Mouse (Mus musculus): ENCODE results near the gene Fnbp1l. TPM values are rescaled to one million over a fixed set of nuclear protein-coding genes. Genes with fewer than 3 reads are reported as not detected.

Fnbp1l gene
- total and polyA plus RNA-seq, 2 experiments from 2014 or later, result 135 to 209 TPM

DNA sequence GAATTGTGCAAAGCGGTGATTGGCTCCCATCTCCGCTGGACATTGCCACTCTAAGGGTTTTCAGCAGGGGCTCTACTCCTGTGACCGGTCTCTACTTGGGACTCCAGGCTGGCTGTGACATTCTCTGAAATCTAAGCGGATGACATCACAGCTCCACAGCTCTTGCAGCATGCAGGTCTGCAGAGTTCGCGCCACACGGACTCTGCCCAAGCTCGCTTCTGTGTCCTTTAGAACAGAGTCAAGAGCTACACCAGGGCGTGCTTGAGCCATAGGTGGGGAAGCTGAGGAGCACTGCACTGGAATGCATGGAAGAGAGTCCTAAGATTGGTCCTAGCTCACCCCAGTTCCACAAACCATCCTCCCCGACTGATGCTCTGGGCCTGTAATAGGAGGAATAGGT, 9.0 kb upstream of the Fnbp1l start:
- H3K4me3 ChIP-seq (ENCODE audit: low read depth, low read length), result no peak overlapping the region
- no peaks in the 10 kb centered on the region for H3K9me3 ChIP-seq (ENCODE audit: low read length)
- no peak for TF ChIP-seq CTCF (IDR thresholded peaks at IDR 0.05)
- H3K27ac ChIP-seq (ENCODE audit: low read depth, low read length), result no peak overlapping the region
- no peak overlapping the region for H3K9ac ChIP-seq (replicated peaks; ENCODE audit: low read length, poor library complexity, severe bottlenecking)
- no peaks in the 10 kb centered on the region for H3K36me3 ChIP-seq (ENCODE audit: insufficient read depth, low read length)
- DNase-seq (ENCODE audit: low spot score) (no peak), ATAC-seq (ENCODE audit: low FRiP score) (no peak)
- 96% methylated on average over 10 of the region's 10 CpGs for WGBS
- no peaks in the 10 kb centered on the region for H3K4me1 ChIP-seq (ENCODE audit: insufficient read depth, low read length)
- H3K27me3 ChIP-seq (ENCODE audit: insufficient read depth, low read length), result no peaks in the 10 kb centered on the region
- no peak overlapping the region for H3K4me2 ChIP-seq (ENCODE audit: low read depth, low read length, poor library complexity, severe bottlenecking)

DNA sequence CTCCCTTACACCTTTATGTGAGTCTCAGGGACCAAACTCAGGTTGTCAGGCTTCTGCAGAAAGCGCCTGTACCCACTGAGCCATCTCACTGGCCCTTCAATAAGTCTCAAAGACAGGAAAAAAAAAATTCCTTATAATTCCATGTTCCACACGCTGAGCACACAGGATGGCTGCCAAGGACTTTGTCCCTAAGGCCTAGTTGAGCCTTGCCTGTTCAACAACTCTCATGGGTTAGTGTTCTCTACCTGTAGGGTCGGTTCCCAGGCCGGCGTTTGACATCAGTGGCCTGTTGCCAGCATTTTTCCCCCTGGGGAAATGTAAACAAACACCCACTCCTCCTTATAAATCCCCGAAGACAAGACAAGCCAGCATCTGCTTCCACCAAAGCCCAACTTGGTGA, 8.3 kb upstream of the Fnbp1l start:
- no peak for TF ChIP-seq CTCF (IDR thresholded peaks at IDR 0.05)
- Histone ChIP-seq H3K4me1 (ENCODE audit: insufficient read depth, low read length) (no peaks in the 10 kb centered on the region), H3K27ac (ENCODE audit: low read depth, low read length) (no peak overlapping the region), H3K4me2 (ENCODE audit: low read depth, low read length, poor library complexity, severe bottlenecking) (no peak overlapping the region), H3K9ac (replicated peaks; ENCODE audit: low read length, poor library complexity, severe bottlenecking) (no peak overlapping the region), H3K4me3 (ENCODE audit: low read depth, low read length) (no peak overlapping the region), H3K36me3 (ENCODE audit: insufficient read depth, low read length) (no peaks in the 10 kb centered on the region), H3K27me3 (ENCODE audit: insufficient read depth, low read length) (no peaks in the 10 kb centered on the region), H3K9me3 (ENCODE audit: low read length) (no peaks in the 10 kb centered on the region)
- 91% methylated on average over 6 of the region's 6 CpGs for WGBS
- ATAC-seq (ENCODE audit: low FRiP score), result no peak
- no peak for DNase-seq (ENCODE audit: low spot score)

GRCm38 (mm10) chr3:122624591-122624990, 5.1 kb upstream of the Fnbp1l start:
- Histone ChIP-seq H3K9me3 (ENCODE audit: low read length) (no peaks in the 10 kb centered on the region), H3K36me3 (ENCODE audit: insufficient read depth, low read length) (no peaks in the 10 kb centered on the region), H3K27ac (ENCODE audit: low read depth, low read length) (no peak overlapping the region), H3K27me3 (ENCODE audit: insufficient read depth, low read length) (no peaks in the 10 kb centered on the region), H3K4me2 (ENCODE audit: low read depth, low read length, poor library complexity, severe bottlenecking) (no peak overlapping the region), H3K4me1 (ENCODE audit: insufficient read depth, low read length) (no peaks in the 10 kb centered on the region), H3K9ac (replicated peaks; ENCODE audit: low read length, poor library complexity, severe bottlenecking) (no peak overlapping the region), H3K4me3 (ENCODE audit: low read depth, low read length) (no peak overlapping the region)
- no peak for ATAC-seq (ENCODE audit: low FRiP score)
- TF ChIP-seq CTCF (IDR thresholded peaks at IDR 0.05), result no peak
- 50% methylated on average over 6 of the region's 6 CpGs for WGBS
- peak; percentile 67 for DNase-seq (ENCODE audit: low spot score)

- DNase-seq (ENCODE audit: low spot score) (peak; percentile 71), ATAC-seq (ENCODE audit: low FRiP score) (peak; percentile 55)
- Histone ChIP-seq H3K4me3 (ENCODE audit: low read depth, low read length) (peak overlapping the region; percentile 99), H3K9ac (replicated peaks; ENCODE audit: low read length, poor library complexity, severe bottlenecking) (peak overlapping the region; percentile 100), H3K9me3 (ENCODE audit: low read length) (no peaks in the 10 kb centered on the region), H3K27me3 (ENCODE audit: insufficient read depth, low read length) (no peaks in the 10 kb centered on the region), H3K4me1 (ENCODE audit: insufficient read depth, low read length) (0 out of 2 replicates have a peak, but pooled peaks cover 2% of the 10 kb centered on the region), H3K27ac (ENCODE audit: low read depth, low read length) (peak overlapping the region; percentile 99), H3K4me2 (ENCODE audit: low read depth, low read length, poor library complexity, severe bottlenecking) (peak overlapping the region; percentile 80), H3K36me3 (ENCODE audit: insufficient read depth, low read length) (no peaks in the 10 kb centered on the region)
- 1% methylated on average over 21 of the region's 21 CpGs for WGBS
- TF ChIP-seq CTCF (IDR thresholded peaks at IDR 0.05), result peak; percentile 62
These were observed 893 bp upstream of the Fnbp1l start for GRCm38 (mm10) chr3:122620285-122620931.

DNA sequence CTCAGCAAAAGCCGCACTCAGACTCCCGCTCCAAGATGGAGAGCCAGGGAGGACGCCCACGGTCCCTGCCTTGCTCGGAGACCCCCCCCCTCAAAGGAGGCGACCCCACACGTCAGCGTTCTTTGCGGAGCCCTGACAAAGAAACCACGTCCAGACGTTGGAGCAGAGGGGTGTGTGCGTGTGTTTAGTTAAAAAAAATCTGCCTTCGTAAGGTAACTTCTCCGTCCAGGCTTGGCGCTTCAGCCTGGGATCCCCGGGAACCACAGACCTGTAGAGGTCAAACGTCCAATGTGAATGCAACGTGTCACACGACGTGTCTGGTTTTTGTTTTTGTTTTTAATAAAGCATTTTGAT, 393 bp upstream of the Fnbp1l start:
- H3K27me3 ChIP-seq (ENCODE audit: insufficient read depth, low read length), result no peaks in the 10 kb centered on the region
- H3K9me3 ChIP-seq (ENCODE audit: low read length), result no peaks in the 10 kb centered on the region
- 0 out of 2 replicates have a peak, but pooled peaks cover 2% of the 10 kb centered on the region for H3K4me1 ChIP-seq (ENCODE audit: insufficient read depth, low read length)
- peak overlapping the region; percentile 100 for H3K9ac ChIP-seq (replicated peaks; ENCODE audit: low read length, poor library complexity, severe bottlenecking)
- WGBS, result 0% methylated on average over 20 of the region's 20 CpGs
- ATAC-seq (ENCODE audit: low FRiP score) (peak; percentile 83), DNase-seq (ENCODE audit: low spot score) (no peak)
- peak overlapping the region; percentile 99 for H3K27ac ChIP-seq (ENCODE audit: low read depth, low read length)
- no peaks in the 10 kb centered on the region for H3K36me3 ChIP-seq (ENCODE audit: insufficient read depth, low read length)
- H3K4me3 ChIP-seq (ENCODE audit: low read depth, low read length), result peak overlapping the region; percentile 99
- peak overlapping the region; percentile 80 for H3K4me2 ChIP-seq (ENCODE audit: low read depth, low read length, poor library complexity, severe bottlenecking)
- no peak for TF ChIP-seq CTCF (IDR thresholded peaks at IDR 0.05)

- Histone ChIP-seq H3K9me3 (ENCODE audit: low read length) (no peaks in the 10 kb centered on the region), H3K4me3 (ENCODE audit: low read depth, low read length) (peak overlapping the region; percentile 99), H3K9ac (replicated peaks; ENCODE audit: low read length, poor library complexity, severe bottlenecking) (peak overlapping the region; percentile 100), H3K4me1 (ENCODE audit: insufficient read depth, low read length) (0 out of 2 replicates have a peak, but pooled peaks cover 5% of the 10 kb centered on the region), H3K36me3 (ENCODE audit: insufficient read depth, low read length) (no peaks in the 10 kb centered on the region), H3K27ac (ENCODE audit: low read depth, low read length) (peak overlapping the region; percentile 99), H3K27me3 (ENCODE audit: insufficient read depth, low read length) (no peaks in the 10 kb centered on the region), H3K4me2 (ENCODE audit: low read depth, low read length, poor library complexity, severe bottlenecking) (peak overlapping the region; percentile 80)
- peak; percentile 17; the same call in 1 of the 2 replicates for ATAC-seq (ENCODE audit: low FRiP score)
- peak; percentile 65 for DNase-seq (ENCODE audit: low spot score)
- under 1% methylated on average over 30 of the region's 30 CpGs for WGBS
- peak; percentile 69 for TF ChIP-seq CTCF (IDR thresholded peaks at IDR 0.05)
These were observed 1.1 kb downstream of the Fnbp1l start for GRCm38 (mm10) chr3:122618402-122618801.
